Mouse (Mus musculus) heart, postnatal 0 days (tissue): ENCODE measurements around the gene Marc2. TPM values are rescaled to one million over a fixed set of nuclear protein-coding genes. Genes with fewer than 3 reads are reported as not detected.

ENCODE experiments used
- ATAC-seq: fragments of 200-750 bp; cut with Nextera tagmentation; 2 replicates; pipeline ENCODE4 v1.8.0; 2017; ENCODE audit warnings: low read depth, moderate number of reproducible peaks, moderate library complexity; ENCODE audit not compliant: insufficient read depth
- DNase-seq: peaks from one replicate; pipeline ENCODE4 v3.0.0-alpha.2; 2016; ENCODE audit warnings: low spot score
- H3K27ac ChIP-seq: fragments of 300-500 bp; sonication (generic); 2 replicates; pipeline ENCODE4 v1.5.1; 2014; ENCODE audit warnings: low read depth, mild to moderate bottlenecking
- H3K27me3 ChIP-seq: fragments of 300-500 bp; sonication (generic); 2 replicates; pipeline ENCODE4 v1.6.1; 2014; ENCODE audit warnings: low read length, mixed read lengths; ENCODE audit not compliant: control insufficient read depth, insufficient read depth
- H3K36me3 ChIP-seq: fragments of 300-500 bp; sonication (generic); replicated peaks from 2 replicates; pipeline ENCODE4 v1.6.1; 2014; ENCODE audit warnings: low read length, mixed read lengths; ENCODE audit not compliant: control insufficient read depth, insufficient read depth
- H3K4me1 ChIP-seq: fragments of 300-500 bp; sonication (generic); 2 replicates; pipeline ENCODE4 v1.6.1; 2014; ENCODE audit warnings: antibody characterized with exemption; ENCODE audit not compliant: control insufficient read depth, insufficient read depth
- H3K4me2 ChIP-seq: fragments of 300-500 bp; sonication (generic); 2 replicates; pipeline ENCODE4 v1.6.1; 2014; ENCODE audit warnings: low read depth, mild to moderate bottlenecking, low read length, moderate library complexity
- H3K4me3 ChIP-seq: fragments of 300-500 bp; sonication (generic); 2 replicates; pipeline ENCODE4 v1.5.1; 2014; ENCODE audit warnings: low read depth, low read length
- H3K9ac ChIP-seq: fragments of 300-500 bp; sonication (generic); replicated peaks from 2 replicates; pipeline ENCODE4 v1.6.1; 2014; ENCODE audit warnings: low read depth, low read length, mixed read lengths
- H3K9me3 ChIP-seq: fragments of 300-500 bp; sonication (generic); replicated peaks from 2 replicates; pipeline ENCODE4 v1.6.1; 2016; ENCODE audit warnings: low read length; ENCODE audit not compliant: control insufficient read depth
- CTCF ChIP-seq: IDR thresholded peaks from 2 replicates; pipeline ENCODE4 v1.5.1; 2016; ENCODE audit warnings: antibody characterized with exemption, control low read depth, low read depth
- EP300 ChIP-seq: IDR thresholded peaks from 2 replicates; pipeline ENCODE4 v1.6.1; 2016; ENCODE audit warnings: antibody characterized with exemption, low read depth
- WGBS: fragments of 180-500 bp; shearing (Covaris S2); extraction: QIAGEN DNeasy Blood & Tissue Kit; methylation state at CpG from one replicate; pipeline ENCODE4 v1.1.7; 2014; 5-methylcytosine and 5-hydroxymethylcytosine counted together
- polyA plus RNA-seq: library from polyadenylated mRNA; unstranded; fragments of >200 nt; fragmentation: Nextera tagmentation; extraction: Ambion mirVana; gene quantifications from 2 replicates; pipeline ENCODE4 v1.2.1, GENCODE M21; 2015
- total RNA-seq: library from RNA; depleted of rRNA; stranded (reverse); fragments of >200 nt; gene quantifications from 2 replicates; pipeline ENCODE4 v1.2.3, GENCODE M21; 2014; ENCODE audit warnings: low replicate concordance

Marc2 gene
- total and polyA plus RNA-seq, 2 experiments from 2014 or later = 90.0 to 135 TPM

DNA sequence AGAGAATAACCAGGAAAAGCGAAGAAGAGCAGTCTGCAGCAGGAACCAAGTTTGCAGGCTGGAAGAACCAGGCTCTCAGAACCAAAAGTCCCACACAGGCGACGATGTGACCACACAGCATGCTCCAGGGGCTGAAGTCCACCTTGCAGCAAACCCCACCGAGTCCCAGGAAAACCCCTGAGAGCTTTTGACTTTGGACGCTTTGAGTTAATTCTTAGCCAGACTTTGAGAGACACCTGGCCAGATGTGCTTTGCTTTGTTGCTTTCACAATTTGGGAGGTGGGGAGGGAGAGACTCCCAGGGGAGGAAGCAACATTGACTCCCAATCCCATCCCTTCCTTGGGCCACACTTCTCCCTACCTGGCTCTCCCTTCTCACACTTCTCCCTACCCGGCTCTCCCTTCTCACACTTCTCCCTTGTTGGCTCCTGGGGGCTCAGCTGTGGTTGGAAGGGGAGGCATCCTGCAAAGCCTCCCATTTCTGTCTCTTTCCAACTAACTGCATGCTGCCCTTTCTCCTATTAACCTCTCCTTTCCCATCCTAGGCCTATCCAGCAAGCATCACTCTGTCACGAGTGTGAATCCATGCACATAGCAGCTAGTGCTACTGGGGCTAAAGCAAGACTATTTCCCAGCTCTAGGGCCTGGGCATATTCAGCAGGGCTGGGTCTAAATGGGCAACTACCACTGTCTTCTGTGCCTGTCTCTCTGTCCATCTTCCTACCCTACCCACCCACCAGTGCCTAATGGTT lies 26.0 kb upstream of the Marc2 start:
- Histone ChIP-seq H3K36me3 (no peaks in the 10 kb centered on the region), H3K9ac (no peak overlapping the region), H3K4me3 (no peak overlapping the region), H3K27me3 (no peaks in the 10 kb centered on the region), H3K27ac (no peak overlapping the region), H3K9me3 (no peaks in the 10 kb centered on the region), H3K4me2 (no peak overlapping the region), H3K4me1 (no peaks in the 10 kb centered on the region)
- 69% methylated on average over 7 of the region's 7 CpGs for WGBS
- no peak for TF ChIP-seq EP300
- TF ChIP-seq CTCF = no peak
- DNase-seq (no peak), ATAC-seq (no peak)

- no peak overlapping the region; the same call in 1 of the 2 replicates for H3K27ac ChIP-seq
- no peak for DNase-seq
- no peak overlapping the region for H3K9ac ChIP-seq
- H3K4me3 ChIP-seq = no peak overlapping the region
- no peaks in the 10 kb centered on the region for H3K36me3 ChIP-seq
- ATAC-seq = no peak
- no peaks in the 10 kb centered on the region for H3K9me3 ChIP-seq
- 67% methylated on average over 1 of the region's 1 CpGs for WGBS
- TF ChIP-seq EP300 (no peak), CTCF (no peak)
- H3K4me1 ChIP-seq = no peaks in the 10 kb centered on the region
- H3K27me3 ChIP-seq = no peaks in the 10 kb centered on the region
- H3K4me2 ChIP-seq = no peak overlapping the region
These were observed 25.3 kb upstream of the Marc2 start for GRCm38 (mm10) chr1:184871506-184871905.

GRCm38 (mm10) chr1:184870646-184871385 lies 24.6 kb upstream of the Marc2 start:
- no peaks in the 10 kb centered on the region for H3K9me3 ChIP-seq
- H3K4me2 ChIP-seq = no peak overlapping the region
- DNase-seq (no peak), ATAC-seq (no peak)
- no peaks in the 10 kb centered on the region for H3K36me3 ChIP-seq
- H3K27ac ChIP-seq = no peak overlapping the region; the same call in 1 of the 2 replicates
- no peaks in the 10 kb centered on the region for H3K4me1 ChIP-seq
- no peak overlapping the region for H3K9ac ChIP-seq
- WGBS = 74% methylated on average over 11 of the region's 11 CpGs
- no peak overlapping the region for H3K4me3 ChIP-seq
- H3K27me3 ChIP-seq = no peaks in the 10 kb centered on the region
- no peak for TF ChIP-seq EP300
- no peak for TF ChIP-seq CTCF

DNA sequence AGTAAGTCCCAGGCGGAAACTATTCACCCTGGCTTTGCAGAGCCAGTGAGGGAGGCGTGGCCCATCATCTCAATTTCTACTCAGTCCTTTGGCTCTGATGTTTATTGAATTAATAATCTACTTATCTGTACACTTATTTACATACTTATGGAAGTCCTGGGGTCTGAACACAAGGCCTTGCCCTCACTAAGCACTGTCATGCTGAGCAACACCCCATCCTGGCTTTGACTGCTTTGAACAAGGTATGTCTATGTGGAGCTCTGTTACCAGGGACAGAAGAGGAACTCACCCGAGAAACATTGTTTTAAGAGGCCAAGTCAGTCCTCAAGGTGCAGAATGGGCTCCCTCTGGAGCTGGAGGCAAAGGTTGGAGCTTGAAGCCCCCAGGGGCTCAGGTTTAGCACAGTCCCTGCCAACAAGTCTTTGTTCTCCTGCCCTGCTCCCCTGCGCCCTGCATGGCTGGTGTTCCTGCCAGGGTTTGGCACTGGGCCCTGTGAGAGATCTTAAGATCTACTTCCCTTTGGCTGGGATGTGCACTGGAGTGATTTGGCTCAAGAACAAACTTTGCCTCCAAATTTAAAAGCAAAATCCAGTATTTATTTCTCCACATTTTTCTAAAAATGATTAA lies 23.8 kb upstream of the Marc2 start:
- Histone ChIP-seq H3K27ac (no peak overlapping the region), H3K4me1 (no peaks in the 10 kb centered on the region), H3K9me3 (no peaks in the 10 kb centered on the region), H3K9ac (no peak overlapping the region), H3K27me3 (no peaks in the 10 kb centered on the region), H3K36me3 (no peaks in the 10 kb centered on the region), H3K4me2 (no peak overlapping the region), H3K4me3 (no peak overlapping the region)
- whole genome bisulfite sequencing = 69% methylated on average over 4 of the region's 4 CpGs
- no peak for DNase-seq
- TF ChIP-seq CTCF (no peak), EP300 (no peak)
- no peak for ATAC-seq

DNA sequence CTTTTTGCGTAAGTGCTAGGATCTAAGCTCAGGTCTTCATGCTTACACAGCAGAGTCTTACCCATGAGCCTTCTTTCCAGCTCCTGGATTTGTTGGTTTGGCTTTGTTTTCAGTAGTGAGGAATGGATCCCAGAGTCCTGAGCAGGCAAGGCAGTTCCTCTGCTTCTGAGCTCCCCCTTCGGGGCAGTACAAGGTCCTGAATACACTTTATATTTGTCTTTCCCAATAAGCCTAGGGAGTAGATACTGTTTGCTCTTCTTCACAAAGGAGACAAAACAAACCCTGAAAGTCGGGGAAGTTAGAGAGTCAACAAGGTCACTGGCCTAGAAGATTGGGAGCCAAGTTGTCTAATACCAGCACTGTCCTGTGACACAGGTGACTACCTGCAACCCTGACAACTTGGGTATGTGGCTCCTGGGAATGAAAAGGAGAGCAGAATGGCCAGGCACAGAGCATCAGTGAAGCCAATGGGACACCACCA lies 21.4 kb upstream of the Marc2 start:
- Histone ChIP-seq H3K4me3 (no peak overlapping the region), H3K4me2 (no peak overlapping the region), H3K27ac (no peak overlapping the region), H3K9me3 (no peaks in the 10 kb centered on the region), H3K9ac (no peak overlapping the region), H3K36me3 (no peaks in the 10 kb centered on the region), H3K27me3 (no peaks in the 10 kb centered on the region), H3K4me1 (no peaks in the 10 kb centered on the region)
- ATAC-seq (no peak), DNase-seq (no peak)
- WGBS = 73% methylated on average over 3 of the region's 3 CpGs
- no peak for TF ChIP-seq EP300
- TF ChIP-seq CTCF = no peak
